Mouse (Mus musculus) heart, adult 2 months (tissue): ENCODE results near the gene Rnf11.

ENCODE experiments used
- CTCF ChIP-seq: fragments of 200-600 bp; IDR thresholded peaks from 2 replicates; pipeline ENCODE4 v1.8.1; 2022; ENCODE audit warnings: antibody characterized with exemption, mild to moderate bottlenecking, moderate library complexity
- EP300 ChIP-seq: fragments of 200-500 bp; IDR thresholded peaks from 2 replicates; pipeline ENCODE4 v1.6.1; 2011; ENCODE audit warnings: low read depth, low read length, control low read depth; ENCODE audit not compliant: insufficient read depth
- POLR2A ChIP-seq: fragments of 200-500 bp; IDR thresholded peaks from 2 replicates; pipeline ENCODE4 v1.6.1; 2011; ENCODE audit warnings: mild to moderate bottlenecking, low read depth, low read length, control low read depth; ENCODE audit not compliant: insufficient read depth

- TF ChIP-seq CTCF = no peak
- no peak for TF ChIP-seq EP300
- no peak for TF ChIP-seq POLR2A
Measured at GRCm38 (mm10) chr4:109463892-109464291, 20.6 kb downstream of the Rnf11 start.
